Mouse (Mus musculus) ES-E14 (cell line): ENCODE data around the gene C2cd4b.

Experiments
- CHD2 ChIP-seq: IDR thresholded peaks from 2 replicates; pipeline ENCODE4 v1.6.1; 2014; ENCODE audit warnings: mild to moderate bottlenecking, low read depth, low read length, inconsistent platforms
- HCFC1 ChIP-seq: IDR thresholded peaks from 2 replicates; pipeline ENCODE4 v1.6.1; 2012; ENCODE audit warnings: low read length, inconsistent platforms, borderline replicate concordance; ENCODE audit not compliant: insufficient read depth
- MAFK ChIP-seq: IDR thresholded peaks from 2 replicates; pipeline ENCODE4 v1.6.1; 2014; ENCODE audit warnings: mild to moderate bottlenecking, low read depth, low read length, inconsistent platforms; ENCODE audit not compliant: insufficient read depth
- ZC3H11A ChIP-seq: IDR thresholded peaks from 2 replicates; pipeline ENCODE4 v1.6.1; 2012; ENCODE audit warnings: low read depth, mild to moderate bottlenecking, inconsistent platforms, low read length, borderline replicate concordance
- ZNF384 ChIP-seq: IDR thresholded peaks from 2 replicates; pipeline ENCODE4 v1.6.1; 2012; ENCODE audit warnings: low read depth, low read length, inconsistent platforms

DNA sequence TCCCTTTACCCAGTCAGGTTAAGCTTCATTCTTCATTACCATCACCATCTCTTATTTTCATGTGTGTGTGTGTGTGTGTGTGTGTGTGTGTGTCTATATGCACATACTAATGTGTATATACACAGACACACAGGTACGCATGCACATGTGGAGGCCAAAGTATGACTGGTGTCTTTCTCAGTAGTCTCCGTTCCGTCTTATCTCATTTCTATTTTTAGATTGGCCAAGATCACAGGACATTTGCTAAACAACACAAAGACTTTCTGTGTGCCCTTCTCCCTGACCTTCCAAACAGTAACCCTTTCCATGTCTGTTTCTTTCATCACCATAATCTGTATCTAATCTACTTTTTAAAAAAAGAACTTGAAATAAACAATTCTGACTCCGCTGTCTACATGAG is 7.2 kb downstream of the C2cd4b start:
- TF ChIP-seq HCFC1 (no peak), ZNF384 (no peak), CHD2 (no peak), MAFK (no peak), ZC3H11A (no peak)
